Mouse (Mus musculus): ENCODE results near the gene 1700113H08Rik.

1700113H08Rik gene

DNA sequence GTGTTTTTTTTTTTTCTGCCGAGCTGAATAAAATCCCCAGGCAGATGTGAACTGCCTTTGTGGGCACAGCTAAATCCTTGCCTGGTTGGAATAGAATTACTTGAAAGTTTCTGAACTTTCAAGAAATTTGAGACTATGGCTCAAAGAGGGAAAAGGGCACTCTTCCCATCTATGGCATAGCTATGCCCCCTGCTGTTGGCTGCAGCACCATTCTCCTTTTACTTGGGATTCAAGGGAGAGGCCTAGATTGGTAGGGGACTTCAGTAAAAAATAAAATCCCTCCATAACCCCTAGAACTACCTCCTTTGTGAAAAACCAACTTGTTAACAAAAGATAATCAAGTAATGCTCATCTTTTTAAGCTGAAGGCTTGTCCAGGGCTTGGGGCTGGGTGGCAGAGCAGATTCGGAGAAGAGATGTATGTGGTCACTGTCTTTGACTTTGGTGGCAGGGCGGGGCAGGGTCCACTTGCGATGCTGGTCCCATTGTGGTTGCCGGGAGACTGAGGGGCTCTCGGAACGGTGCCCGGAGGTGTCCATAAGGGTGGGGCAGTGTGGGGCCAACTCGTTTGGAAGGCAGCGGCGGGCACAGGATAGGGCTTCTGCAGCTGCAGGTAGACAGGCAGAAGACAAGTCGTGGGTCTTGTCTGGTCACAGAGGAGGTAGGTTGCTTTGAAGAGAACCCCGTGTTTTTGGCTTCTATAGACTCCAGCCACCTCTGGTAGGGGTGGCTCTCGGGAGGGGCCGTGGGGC lies at the start of gene 1700113H08Rik:
TSS of gene 1700113H08Rik (plus strand) at position 546 of the 751 bp plus-strand sequence.
- in situ Hi-C loops (cut with MboI; ENCODE audit: unreplicated experiment in 2 of 2), result no loop called here

DNA sequence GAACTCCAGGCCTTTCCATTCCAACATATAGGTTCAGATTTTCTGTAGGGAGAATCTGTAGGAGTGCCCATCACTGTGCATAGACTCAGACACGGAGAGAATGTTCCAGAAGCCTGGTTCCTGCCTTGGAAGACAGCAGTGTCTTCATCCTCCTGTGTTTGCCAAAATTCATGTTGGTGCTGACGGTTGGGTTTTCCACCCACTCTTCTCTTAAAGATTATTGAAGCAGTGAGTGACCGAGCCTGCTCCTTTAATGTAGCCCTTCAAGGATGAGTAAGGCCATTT lies 49.7 kb upstream of the 1700113H08Rik start:
- in situ Hi-C loops (cut with MboI; ENCODE audit: unreplicated experiment in 2 of 2), result no loop called here

DNA sequence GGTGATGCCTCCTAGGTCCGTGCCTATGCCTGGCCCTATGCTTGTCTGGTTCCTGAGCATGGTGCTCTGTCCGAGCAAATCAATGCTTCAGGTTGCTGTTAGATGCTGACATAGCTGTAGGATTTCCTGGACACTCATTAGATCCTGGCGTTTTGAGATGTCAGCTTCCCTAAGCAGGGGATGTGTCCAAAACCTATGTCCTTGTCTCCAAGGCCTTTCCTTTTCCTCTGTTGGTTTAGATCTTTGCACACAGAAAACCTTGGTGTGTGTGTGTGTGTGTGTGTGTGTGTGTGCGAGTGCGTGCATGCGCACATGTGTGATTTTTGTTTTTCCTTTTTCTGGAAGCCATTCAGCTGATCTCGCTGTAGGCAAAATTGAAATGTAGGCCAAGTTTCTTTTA lies 45.8 kb upstream of the 1700113H08Rik start:
- in situ Hi-C loops (cut with MboI; ENCODE audit: unreplicated experiment in 2 of 2), result no loop called here

DNA sequence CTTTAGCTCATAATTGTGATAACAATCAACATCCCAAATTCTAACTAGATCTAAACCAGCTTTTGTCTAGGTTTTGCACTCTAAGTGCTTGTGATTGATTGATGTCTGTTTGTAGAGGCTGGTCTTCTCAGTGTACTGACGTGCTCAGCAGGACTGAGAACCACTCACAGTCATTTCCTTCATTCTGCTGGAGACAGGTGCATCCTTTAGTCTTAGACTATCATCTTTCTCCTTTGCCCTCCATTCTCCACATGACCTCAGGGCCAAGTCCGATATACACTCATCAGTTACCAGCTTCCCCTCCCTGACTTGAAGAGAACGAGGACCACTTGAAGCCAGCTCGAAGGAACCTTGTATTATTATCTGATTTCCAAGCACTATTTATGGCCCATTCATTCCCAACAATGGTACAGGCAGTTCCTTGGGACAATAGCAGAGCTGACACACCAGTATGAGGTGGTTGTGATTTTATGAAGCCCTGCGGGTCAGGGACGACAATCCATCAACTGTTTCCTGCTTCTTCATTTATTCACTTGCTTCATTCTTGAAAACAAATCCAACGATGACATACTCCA lies 43.4 kb upstream of the 1700113H08Rik start:
- in situ Hi-C loops (cut with MboI; ENCODE audit: unreplicated experiment in 2 of 2), result no loop called here

DNA sequence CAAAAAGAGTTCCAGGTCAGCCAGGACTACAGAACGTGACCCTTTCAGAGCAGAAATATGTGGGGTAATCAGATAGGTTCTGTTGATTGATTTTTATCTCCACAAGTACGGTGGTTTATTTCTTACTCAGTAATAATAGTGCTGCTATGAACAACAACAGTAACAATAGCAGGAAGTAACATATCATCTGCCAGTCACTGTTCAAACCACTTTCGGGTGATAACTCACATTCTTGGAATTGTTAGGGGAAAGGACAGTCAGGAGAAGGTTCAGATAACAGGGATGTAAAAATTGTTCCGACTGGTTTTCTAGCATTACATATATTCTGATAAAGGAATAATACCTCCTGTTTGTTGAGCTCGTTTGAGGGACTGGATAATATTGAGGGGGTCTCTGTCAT lies 42.4 kb upstream of the 1700113H08Rik start:
- in situ Hi-C loops (cut with MboI; ENCODE audit: unreplicated experiment in 2 of 2), result no loop called here

DNA sequence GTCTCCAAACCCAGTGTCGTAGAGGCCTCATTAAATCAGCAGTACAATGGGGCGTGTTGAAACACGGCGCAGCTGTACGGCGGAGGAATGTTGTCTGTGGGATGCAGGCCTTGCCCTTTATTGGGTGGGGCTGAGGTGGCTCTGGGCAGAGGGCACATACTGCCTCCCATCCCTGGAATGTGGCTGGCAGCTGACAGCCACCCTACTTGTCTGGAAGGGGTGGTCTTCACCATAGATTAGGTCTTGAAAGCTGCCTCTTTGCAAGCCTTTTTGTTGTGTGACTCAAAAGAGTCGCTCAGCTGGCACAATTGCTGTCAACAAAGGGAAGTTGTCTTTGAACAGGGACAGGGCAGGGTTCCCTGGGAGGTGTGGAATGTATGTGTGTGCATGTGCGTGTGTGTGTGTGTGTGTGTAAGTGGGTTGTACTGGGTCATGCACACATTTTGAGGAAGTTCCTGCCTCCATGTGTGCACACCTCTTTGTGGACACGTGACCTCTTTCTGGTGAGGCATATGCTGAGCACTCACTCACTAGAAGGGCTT lies 41.6 kb upstream of the 1700113H08Rik start:
- in situ Hi-C loops (cut with MboI; ENCODE audit: unreplicated experiment in 2 of 2), result no loop called here

DNA sequence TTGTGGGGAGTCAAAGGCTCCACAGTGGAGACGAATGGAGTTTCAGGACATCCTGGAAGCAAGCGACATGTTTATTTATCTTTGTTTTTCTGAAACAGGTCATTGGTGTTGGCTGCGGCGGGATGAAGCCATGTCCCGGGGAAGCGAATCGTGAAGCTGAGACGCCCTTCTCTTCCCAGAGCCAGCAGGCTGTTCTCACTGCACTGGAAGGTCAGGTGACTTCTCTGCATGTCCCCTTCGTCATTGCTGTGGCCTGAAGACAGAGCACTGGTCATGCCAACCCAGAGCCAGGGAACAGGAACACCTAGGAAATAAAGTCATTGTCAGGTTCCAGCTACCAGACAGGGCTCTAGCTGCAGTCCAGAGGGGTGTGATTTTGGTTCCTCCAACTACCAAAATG lies 39.0 kb upstream of the 1700113H08Rik start:
- in situ Hi-C loops (cut with MboI; ENCODE audit: unreplicated experiment in 2 of 2), result no loop called here

DNA sequence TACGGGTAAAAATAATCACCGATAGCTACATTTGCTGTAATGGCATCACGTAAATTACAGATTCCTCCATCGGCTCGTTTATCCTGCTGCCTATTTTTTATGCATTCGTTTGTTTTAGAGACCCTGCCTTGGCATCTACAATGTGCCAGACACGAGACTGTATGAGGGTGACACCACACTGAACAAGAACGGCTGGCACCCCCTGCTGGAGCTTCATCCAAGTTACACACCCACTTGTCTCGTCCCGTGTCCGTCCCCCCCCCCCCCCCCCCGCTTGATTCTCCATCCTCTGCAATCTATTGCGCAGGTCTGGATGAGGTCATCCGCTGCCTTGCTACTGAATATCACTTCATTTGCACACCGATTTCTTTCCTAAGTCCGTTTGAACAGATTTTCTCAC lies 37.1 kb upstream of the 1700113H08Rik start:
- in situ Hi-C loops (cut with MboI; ENCODE audit: unreplicated experiment in 2 of 2), result no loop called here

DNA sequence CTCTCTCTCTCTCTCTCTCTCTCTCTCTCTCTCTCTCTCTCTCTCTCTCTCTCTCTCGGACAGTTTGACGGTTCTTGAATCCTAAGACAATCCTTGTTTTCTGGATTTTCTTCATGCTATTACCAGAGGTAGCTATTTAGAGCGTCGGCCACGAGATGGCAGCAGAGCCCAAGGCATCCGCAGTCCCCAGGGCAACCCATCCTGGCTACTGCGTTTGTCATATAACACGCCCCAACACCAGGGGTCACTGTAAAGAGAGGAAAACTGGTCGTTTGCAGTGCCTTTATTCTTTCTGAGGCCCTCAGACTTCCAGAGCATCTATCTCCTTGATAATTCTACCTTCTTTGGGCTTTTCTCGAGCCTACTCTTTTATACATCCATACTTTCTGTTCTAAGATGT lies 33.0 kb upstream of the 1700113H08Rik start:
- in situ Hi-C loops (cut with MboI; ENCODE audit: unreplicated experiment in 2 of 2), result loop anchor here (5.0 kb wide), 4 partner anchors 97 to 1302 kb away; no protein-coding TSS in a partner anchor

DNA sequence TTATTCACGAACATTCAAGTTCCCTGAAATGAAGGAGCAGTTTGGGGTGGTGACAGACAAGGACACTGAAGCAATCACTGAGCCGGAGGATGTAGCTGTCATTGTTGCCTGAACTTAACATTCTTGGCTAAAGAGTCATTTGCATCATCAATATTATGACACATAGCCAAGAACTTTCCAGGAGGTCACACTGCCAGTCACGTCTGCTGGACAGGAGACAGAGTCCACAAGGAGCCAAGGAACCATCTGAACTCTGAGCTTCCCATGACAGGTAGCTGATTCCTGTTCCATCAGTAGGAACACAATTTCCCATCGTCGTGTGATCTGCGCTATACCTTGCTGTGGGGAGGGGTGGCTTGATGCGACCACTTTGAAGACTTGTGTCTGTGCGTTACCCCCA lies 25.1 kb upstream of the 1700113H08Rik start:
- in situ Hi-C loops (cut with MboI; ENCODE audit: unreplicated experiment in 2 of 2), result loop anchor here in 1 of 2 experiments (5.0 kb wide), 1 partner anchor 1295 kb away; no protein-coding TSS in a partner anchor

DNA sequence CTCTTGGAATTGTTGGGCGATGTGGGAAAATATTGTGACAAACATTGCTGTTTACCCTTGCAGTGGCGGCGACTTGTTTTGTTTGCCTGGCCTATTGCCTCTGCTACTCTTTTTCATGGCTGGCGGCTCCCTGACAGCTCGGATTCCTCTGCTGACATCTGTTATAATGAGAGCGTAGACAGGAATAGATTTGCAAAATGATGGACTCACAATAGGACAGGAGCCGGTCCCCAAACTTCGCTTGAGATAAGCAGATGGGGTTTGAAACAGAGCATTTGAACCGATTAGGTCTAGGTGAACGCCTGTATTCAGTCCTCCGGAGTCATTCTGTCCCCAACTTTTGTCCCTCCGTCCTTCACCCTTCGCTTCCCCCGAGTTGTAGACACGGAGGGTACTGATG lies 22.0 kb upstream of the 1700113H08Rik start:
- in situ Hi-C loops (cut with MboI; ENCODE audit: unreplicated experiment in 2 of 2), result no loop called here

DNA sequence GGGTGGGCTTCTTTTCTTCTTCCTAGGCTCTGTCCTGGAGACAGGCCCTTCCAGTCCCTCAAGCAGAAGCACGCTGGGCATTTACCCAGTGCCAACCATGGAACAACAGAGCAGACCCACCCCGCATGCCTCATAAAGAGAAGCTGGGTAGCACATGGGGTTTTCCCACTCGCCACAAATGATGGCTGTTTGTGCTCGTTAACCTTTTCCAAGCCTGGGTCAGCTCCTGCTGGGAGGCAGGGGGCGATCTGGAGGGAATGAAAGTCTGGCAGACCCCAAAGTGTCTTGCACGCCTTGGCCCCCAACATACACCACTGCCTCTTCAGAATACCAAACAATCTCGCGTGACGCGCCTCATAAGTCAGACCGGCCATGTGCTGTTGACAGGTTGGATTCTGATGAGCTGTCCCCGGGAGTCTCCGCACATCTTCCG lies 21.6 kb upstream of the 1700113H08Rik start:
- in situ Hi-C loops (cut with MboI; ENCODE audit: unreplicated experiment in 2 of 2), result no loop called here

DNA sequence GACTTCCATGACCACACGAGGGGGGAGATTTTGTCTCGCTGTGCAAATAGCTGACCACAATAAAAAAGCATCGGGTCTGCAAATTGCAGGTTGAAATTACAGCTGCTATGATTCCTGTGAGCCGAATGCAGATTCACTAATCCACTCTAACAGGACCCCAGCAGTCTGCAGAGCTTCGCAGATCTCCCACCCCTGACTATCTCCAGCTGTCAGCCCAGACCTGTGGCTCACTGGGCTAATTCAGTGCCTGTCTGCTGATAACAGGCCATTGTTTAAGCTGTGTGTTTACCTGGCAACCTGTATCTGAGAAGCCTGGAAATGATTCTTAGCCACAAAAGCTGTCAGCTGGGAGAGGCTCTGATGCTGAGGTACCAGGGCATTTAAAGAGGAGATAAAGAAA lies 20.8 kb upstream of the 1700113H08Rik start:
- in situ Hi-C loops (cut with MboI; ENCODE audit: unreplicated experiment in 2 of 2), result no loop called here

DNA sequence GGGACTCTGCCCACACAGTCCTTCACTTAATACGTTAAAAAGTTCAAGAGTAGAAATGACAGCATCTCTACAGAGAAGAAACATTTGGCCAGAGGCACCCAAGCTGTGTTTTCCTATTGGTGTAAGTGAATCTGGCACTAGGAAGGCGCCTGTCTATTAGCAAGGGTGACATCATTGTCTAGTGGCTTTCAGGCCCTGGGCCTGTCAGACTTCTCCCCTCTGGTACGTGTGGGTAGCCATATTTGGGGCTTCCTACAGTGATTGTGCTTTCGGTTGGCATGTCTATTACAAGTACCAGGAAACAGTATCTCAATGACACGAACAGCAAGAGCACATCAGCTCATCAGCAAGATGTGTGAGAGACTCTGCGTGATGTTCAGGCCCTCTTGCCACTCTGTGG lies 18.5 kb upstream of the 1700113H08Rik start:
- in situ Hi-C loops (cut with MboI; ENCODE audit: unreplicated experiment in 2 of 2), result no loop called here

DNA sequence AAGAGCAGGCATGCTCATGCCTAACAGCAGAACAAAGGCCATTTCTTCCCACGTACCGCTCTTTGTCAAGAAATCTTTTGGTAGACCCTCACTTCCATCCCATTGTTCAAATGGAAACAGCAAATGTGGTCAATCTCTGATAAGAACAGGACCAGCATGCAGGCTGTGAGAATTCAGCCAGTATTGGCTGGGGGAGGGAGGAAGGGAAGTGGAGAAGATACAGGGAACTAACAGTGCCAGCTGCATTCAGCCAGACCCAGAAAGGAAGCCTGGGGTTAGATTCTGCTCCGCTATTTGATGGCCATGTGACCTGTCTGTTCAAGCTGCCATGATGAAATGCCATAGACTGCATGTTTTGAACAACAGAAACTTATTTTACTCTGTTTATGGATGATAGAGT lies 18.0 kb upstream of the 1700113H08Rik start:
- in situ Hi-C loops (cut with MboI; ENCODE audit: unreplicated experiment in 2 of 2), result no loop called here

DNA sequence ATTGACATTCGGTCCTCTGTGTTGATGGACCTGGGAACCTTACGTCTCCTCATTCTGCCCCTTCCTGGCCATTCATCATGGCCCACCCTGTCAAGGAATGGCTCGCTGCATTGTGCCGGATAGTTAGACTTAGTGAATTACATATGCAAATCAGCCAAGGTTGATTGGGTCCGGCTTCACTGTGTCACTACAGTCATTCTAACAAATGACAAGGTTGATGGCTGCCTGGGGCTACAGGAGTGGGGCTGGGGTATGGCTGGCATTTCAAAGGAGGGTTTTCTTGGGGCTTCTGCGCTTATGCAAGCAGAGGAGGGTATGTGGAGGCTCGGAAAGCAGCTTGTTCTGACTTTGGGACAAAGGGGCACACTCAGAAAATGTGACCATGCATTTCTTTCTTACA lies 16.6 kb upstream of the 1700113H08Rik start:
- in situ Hi-C loops (cut with MboI; ENCODE audit: unreplicated experiment in 2 of 2), result no loop called here

DNA sequence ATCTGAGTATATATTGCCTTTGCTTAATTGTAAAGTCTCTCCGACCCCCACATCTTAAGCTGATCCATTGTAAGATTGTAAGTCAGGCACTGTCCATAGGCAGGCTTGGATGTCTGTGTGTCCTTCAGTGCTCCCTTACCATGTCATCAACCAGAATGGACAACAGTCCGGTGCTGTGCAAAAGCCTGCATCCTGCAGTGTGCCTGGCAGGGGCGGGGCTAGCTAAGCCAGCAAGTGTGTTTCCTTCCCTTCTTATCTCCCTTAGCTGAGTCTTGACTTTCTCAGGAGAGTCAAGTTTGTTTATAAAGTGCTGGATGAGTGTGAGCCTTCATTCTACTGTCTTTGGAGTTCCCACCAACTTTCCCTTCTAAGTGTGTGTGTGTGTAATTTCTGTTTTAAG lies 12.6 kb upstream of the 1700113H08Rik start:
- in situ Hi-C loops (cut with MboI; ENCODE audit: unreplicated experiment in 2 of 2), result no loop called here

DNA sequence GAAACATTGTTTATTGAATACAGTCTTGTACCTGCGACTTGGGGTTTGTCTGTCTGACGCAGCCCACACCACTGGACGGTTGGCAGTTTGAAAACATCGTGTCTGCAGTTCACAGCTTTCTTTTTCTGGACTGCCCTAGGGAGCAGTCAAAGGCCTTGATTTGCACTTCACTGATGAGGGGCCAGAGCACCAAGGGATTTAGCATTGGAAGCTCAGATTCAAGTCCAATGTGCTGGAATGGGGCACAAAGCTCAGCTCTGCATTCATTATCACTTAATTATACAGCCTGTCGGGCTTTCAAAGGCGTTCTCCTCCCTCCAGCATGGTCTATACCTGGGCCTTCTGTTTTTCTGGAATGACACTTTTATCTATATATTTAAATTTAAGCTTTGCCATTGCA lies 11.4 kb upstream of the 1700113H08Rik start:
- in situ Hi-C loops (cut with MboI; ENCODE audit: unreplicated experiment in 2 of 2), result no loop called here

DNA sequence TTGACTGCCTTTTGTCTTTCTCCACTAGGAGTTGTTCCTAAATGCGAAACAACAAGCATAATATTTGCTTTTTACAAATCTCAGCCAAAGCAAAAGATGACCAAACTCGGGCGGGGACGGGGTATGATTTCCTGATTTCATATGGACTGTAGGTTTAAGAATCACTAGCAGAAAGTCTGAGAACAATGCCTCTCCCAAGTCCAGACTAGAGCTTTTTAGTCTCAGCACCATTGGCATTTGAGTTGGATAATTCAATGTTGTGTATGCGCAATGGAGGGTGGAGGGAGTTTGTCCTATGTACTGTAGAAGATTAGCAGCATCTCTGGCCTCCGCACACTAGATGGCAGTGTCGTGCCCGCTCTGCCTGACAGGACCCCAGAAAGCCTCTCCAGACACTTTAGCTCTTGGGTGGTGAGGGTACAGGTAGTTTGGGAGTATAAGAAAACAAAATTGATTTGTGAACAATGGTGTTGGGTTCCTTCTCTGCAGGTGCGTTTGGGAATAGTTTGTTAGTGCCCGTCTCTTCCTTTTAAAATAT lies 10.8 kb upstream of the 1700113H08Rik start:
- in situ Hi-C loops (cut with MboI; ENCODE audit: unreplicated experiment in 2 of 2), result no loop called here

DNA sequence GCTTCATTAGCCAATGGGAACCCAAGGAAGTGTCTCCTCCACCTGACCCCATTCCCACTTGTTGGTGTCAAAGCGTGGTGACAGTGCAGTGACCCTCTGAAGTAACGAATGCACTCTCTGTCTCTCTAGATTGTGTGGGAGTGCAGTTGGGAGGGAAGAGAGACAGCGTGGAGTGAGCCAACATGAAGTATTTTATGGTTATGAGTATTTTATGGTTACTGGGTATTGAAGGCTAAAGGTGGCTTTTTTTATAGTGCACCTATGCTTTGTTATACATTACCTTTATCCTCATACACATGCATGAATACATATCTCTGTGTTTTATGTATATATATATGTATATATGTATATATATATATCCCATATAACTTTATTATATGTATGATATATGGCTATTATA lies 8.7 kb upstream of the 1700113H08Rik start:
- in situ Hi-C loops (cut with MboI; ENCODE audit: unreplicated experiment in 2 of 2), result no loop called here

DNA sequence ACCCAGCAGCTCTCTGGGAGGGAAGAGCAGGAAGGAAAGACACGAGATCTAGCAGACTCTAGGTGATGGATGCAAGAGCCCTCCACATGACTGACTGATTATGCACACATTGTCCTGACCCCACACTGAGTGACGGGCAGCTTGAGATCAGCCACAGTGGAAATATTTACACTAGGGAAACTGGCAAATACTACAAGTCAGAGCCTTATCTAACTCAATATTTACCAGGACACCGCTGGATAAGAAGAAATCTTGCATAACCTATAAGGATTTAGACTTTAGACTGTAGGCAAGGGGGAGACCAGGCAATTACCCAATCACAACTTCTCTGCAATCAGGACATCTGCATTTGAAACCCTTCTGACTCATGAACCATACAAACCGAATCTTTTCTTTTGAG lies 6.1 kb upstream of the 1700113H08Rik start:
- in situ Hi-C loops (cut with MboI; ENCODE audit: unreplicated experiment in 2 of 2), result no loop called here
